Mouse (Mus musculus) bone marrow, adult 2 months (tissue): ENCODE measurements around the gene Srbd1. TPM values are rescaled to one million over a fixed set of nuclear protein-coding genes. Genes with fewer than 3 reads are reported as not detected.

ENCODE experiments used
- H3K27ac ChIP-seq: fragments of 200-500 bp; 2 replicates; pipeline ENCODE4 v1.5.1; 2012; ENCODE audit warnings: low read depth, mild to moderate bottlenecking, control low read depth, inconsistent platforms, low read length; ENCODE audit not compliant: control insufficient read depth, poor library complexity, insufficient read depth
- H3K4me1 ChIP-seq: fragments of 200-500 bp; 2 replicates; pipeline ENCODE4 v1.6.1; 2011; ENCODE audit warnings: low read length; ENCODE audit not compliant: control insufficient read depth, insufficient read depth
- H3K4me3 ChIP-seq: fragments of 200-500 bp; replicated peaks from 2 replicates; pipeline ENCODE3; 2011; ENCODE audit warnings: mild to moderate bottlenecking, low read depth, low read length, control low read depth; ENCODE audit not compliant: control insufficient read depth
- CTCF ChIP-seq: fragments of 200-500 bp; IDR thresholded peaks from 2 replicates; pipeline ENCODE4 v1.5.1; 2011; ENCODE audit warnings: low read length, control low read depth; ENCODE audit not compliant: control insufficient read depth, insufficient read depth
- POLR2A ChIP-seq: fragments of 200-500 bp; IDR thresholded peaks from 2 replicates; pipeline ENCODE4 v1.6.1; 2011; ENCODE audit warnings: low read depth, mild to moderate bottlenecking, control low read depth, low read length, borderline replicate concordance; ENCODE audit not compliant: control insufficient read depth
- WGBS: fragments of 180-500 bp; shearing (Covaris S2); methylation state at CpG from one replicate; pipeline ENCODE4 v1.1.7; 2018; 5-methylcytosine and 5-hydroxymethylcytosine counted together
- polyA plus RNA-seq: library from polyadenylated mRNA; stranded (reverse); fragments of >200 nt; gene quantifications from 2 replicates; pipeline ENCODE4 v1.2.4, GENCODE M21; 2011; ENCODE audit warnings: low replicate concordance; ENCODE audit not compliant: missing spikeins, insufficient read depth, insufficient read length

Srbd1 gene
- polyA plus RNA-seq, 1 experiment: 11.7 TPM

- H3K4me1 ChIP-seq: no peaks in the 10 kb centered on the region
Observed at GRCm38 (mm10) chr17:85981869-85982268, 163.1 kb downstream of the Srbd1 start.

GRCm38 (mm10) chr17:85978876-85979275, 166.1 kb downstream of the Srbd1 start:
- H3K27ac ChIP-seq: no peak overlapping the region
- H3K4me1 ChIP-seq: no peaks in the 10 kb centered on the region
- no peak overlapping the region for H3K4me3 ChIP-seq
- 58% methylated on average over 8 of the region's 8 CpGs for WGBS
- TF ChIP-seq POLR2A (no peak), CTCF (no peak)

More at GRCm38 (mm10) chr17:85981869-85982268, 163.1 kb downstream of the Srbd1 start:
- Histone ChIP-seq H3K4me3 (no peak overlapping the region), H3K27ac (no peak overlapping the region)
- 79% methylated on average over 3 of the region's 3 CpGs for WGBS
- no peak for TF ChIP-seq POLR2A
- no peak for TF ChIP-seq CTCF

- TF ChIP-seq CTCF (no peak), POLR2A (no peak)
- no peak overlapping the region for H3K27ac ChIP-seq
- H3K4me1 ChIP-seq: no peaks in the 10 kb centered on the region
- WGBS: 69% methylated on average over 5 of the region's 5 CpGs
- no peak overlapping the region for H3K4me3 ChIP-seq
Observed at GRCm38 (mm10) chr17:85975077-85975476, 169.9 kb downstream of the Srbd1 start.

- WGBS: 84% methylated on average over 8 of the region's 8 CpGs
- TF ChIP-seq CTCF (no peak), POLR2A (no peak)
- H3K4me3 ChIP-seq: no peak overlapping the region
- H3K27ac ChIP-seq: no peak overlapping the region
- no peaks in the 10 kb centered on the region for H3K4me1 ChIP-seq
Observed at GRCm38 (mm10) chr17:85974591-85974990, 170.4 kb downstream of the Srbd1 start.

GRCm38 (mm10) chr17:85971120-85971519, 173.9 kb downstream of the Srbd1 start:
- no peaks in the 10 kb centered on the region for H3K4me1 ChIP-seq
- no peak for TF ChIP-seq CTCF
- no peak for TF ChIP-seq POLR2A
- 82% methylated on average over 4 of the region's 4 CpGs for WGBS
- H3K27ac ChIP-seq: no peak overlapping the region
- no peak overlapping the region for H3K4me3 ChIP-seq

- H3K27ac ChIP-seq: no peak overlapping the region
- no peak overlapping the region for H3K4me3 ChIP-seq
- no peak for TF ChIP-seq CTCF
- no peak for TF ChIP-seq POLR2A
- 79% methylated on average over 6 of the region's 6 CpGs for WGBS
- no peaks in the 10 kb centered on the region for H3K4me1 ChIP-seq
Observed at GRCm38 (mm10) chr17:85961653-85962052, 183.3 kb downstream of the Srbd1 start.

GRCm38 (mm10) chr17:85951771-85952170, 193.2 kb downstream of the Srbd1 start:
- 75% methylated on average over 2 of the region's 2 CpGs for WGBS
- TF ChIP-seq CTCF: no peak
- no peak for TF ChIP-seq POLR2A
- no peak overlapping the region for H3K4me3 ChIP-seq
- no peaks in the 10 kb centered on the region for H3K4me1 ChIP-seq
- H3K27ac ChIP-seq: no peak overlapping the region

- Histone ChIP-seq H3K4me1 (no peaks in the 10 kb centered on the region), H3K27ac (no peak overlapping the region), H3K4me3 (no peak overlapping the region)
- WGBS: 82% methylated on average over 14 of the region's 14 CpGs
- TF ChIP-seq POLR2A: no peak
- TF ChIP-seq CTCF: no peak
Observed at GRCm38 (mm10) chr17:85949919-85950505, 195.0 kb downstream of the Srbd1 start.

GRCm38 (mm10) chr17:85948911-85949909, 195.8 kb downstream of the Srbd1 start:
- H3K4me1 ChIP-seq: no peaks in the 10 kb centered on the region
- no peak overlapping the region for H3K4me3 ChIP-seq
- H3K27ac ChIP-seq: no peak overlapping the region
- TF ChIP-seq CTCF: no peak
- TF ChIP-seq POLR2A: no peak
- 79% methylated on average over 11 of the region's 11 CpGs for WGBS
